Mouse (Mus musculus) liver, adult (tissue): ENCODE data around the gene Eif5a.

Source experiments
- GATA4 ChIP-seq: IDR thresholded peaks from 2 replicates; pipeline ENCODE4 v1.6.1; 2014; ENCODE audit warnings: mild to moderate bottlenecking, low read length; ENCODE audit not compliant: insufficient replicate concordance

Gene Eif5a

DNA sequence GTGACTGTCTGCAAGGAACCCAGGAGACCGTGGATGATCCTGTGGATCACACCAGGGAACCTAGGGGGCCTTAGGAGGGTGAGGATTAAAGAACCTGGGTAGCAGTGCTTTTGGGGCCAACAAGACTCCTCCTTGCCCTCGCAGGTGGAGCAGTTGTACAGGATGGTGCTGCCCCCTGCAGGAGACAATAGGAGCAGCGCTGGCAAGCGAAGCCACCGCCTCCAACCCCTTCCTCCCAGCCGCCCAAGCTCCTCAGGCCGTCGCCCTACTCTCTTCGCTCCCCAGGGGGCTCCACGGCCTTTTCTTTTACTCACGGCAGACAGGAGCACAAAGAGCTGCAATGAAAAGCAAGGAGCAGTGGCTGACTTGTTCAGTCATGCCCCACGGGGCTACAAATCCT is 44.9 kb downstream of the Eif5a start:
- TF ChIP-seq GATA4 = no peak

DNA sequence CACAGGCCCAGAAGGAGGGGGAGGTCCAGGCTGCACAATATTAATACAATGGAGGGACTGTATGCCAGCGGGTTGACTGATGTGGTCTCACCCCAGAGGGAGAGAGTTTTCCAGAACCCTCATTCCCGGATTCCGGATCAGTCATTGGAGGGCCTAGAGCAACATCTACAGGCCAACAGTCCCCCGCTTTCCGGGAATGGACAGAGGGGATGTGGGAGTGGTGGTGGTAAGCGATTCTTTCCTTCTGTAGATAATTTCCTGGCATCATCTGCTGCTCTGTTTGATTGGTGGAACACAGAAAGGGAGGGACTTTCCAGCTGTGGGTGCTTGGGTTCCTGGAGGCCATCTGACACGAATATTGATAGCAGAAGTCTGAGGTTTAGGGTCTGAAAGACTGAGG is 45.6 kb downstream of the Eif5a start:
- peak; percentile 9; the same call in 1 of the 2 replicates for TF ChIP-seq GATA4

DNA sequence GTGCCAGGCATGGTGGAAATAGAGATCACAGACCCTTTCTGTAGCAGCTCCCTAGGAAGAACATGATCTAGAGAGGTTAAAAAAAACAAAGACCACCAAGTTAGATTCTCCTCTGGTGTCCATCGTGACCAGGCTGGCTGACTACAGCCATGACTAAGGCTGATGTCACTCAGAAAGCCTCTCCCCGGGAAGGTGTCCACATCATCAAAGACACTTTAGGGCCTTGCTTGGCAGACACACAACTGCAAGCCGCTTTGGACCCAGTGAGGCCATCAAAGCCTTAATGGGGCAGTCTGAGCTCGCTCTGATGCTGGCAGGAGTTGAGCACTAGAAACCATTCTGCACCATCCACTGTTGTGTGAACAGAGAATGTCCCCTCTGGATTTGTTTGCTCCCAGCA is 49.3 kb downstream of the Eif5a start:
- TF ChIP-seq GATA4 = no peak

DNA sequence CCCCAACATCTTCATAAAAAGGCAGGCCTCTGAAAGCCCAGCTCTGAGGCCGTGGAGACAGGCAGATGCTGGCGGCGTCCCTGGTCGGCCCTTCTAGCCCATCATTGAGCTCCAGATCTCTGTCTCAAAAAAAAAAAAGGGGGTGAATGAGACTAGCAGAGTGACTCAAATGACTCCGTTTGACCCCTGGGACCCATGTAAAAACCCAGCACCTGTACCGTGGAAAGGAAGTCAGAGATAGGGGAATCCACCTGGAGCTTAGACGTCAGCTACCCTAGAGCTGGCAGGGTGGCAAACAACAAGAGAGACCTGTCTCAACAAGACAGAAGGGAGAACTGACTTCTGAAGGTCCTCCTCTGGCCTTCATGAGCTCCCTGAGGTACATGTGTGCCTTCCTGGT is 49.9 kb downstream of the Eif5a start:
- TF ChIP-seq GATA4 = no peak

DNA sequence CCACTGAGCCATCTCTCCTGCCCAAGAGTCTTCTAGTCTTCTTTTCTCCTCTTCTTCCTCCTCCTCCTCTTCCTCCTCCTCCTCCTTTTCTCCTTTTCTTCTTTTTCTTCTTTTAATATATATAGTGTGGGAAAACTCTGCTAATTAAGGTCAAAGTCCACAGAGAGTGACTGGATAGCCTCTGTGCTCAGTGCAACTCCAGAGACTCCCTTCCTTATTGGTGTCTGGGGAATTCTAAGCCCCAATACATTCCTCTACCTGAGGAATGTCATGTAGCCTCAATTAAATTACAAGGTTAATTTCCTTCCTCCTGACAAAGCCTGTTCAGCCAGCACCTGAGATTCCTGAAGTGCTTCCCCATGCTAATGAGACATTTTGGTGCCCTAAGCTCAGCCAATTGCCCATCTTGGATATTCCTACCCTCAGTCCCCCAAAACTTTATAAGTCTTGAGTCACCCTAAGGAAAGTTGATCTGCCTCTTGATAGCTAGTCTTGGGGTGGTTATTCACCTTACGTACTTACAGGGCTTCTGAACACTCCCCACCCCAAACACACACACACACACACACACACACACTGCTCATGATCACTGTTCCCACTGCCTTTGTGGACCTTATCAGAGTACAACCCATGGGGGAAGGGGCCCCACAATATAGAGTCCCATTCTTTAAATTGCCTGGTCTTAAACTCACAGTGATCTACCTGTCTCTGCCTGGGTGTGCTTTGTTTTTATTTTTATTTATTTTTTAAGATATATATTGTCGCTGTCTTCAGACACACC is 51.3 kb downstream of the Eif5a start:
- no peak for TF ChIP-seq GATA4

DNA sequence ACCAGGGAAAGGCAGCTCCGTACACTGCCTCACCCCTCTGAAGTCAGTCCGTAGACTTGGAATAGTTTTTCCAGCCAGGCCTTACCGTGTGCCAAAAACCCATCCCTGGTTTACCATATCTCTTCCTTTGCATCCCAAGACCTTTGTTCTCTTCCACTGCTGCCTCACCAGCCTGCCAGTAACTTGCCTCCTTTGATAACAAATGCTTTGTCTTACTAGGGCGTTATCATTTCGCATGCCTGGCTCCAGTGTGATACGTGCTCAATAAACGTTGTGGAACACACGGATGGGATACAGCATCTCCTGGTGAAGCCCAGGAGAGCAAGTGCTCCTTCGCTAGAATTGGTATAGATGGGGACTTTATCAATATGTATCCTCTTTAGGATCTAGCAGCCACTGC is 54.4 kb downstream of the Eif5a start:
- TF ChIP-seq GATA4 = no peak
